Mouse (Mus musculus): ENCODE measurements at regions not wholly inside any gene's neighbourhood (a gene's known extent, or its start where the extent isn't known, plus 50 kb on each side); places are given as distances from the start of the nearest gene placed in this dataset.

GRCm38 (mm10) chr4:37566226-37566625, 614.7 kb upstream of the Lingo2 start:
- DNase-seq (ENCODE audit: extremely low spot score in 1 of 2, low spot score in 1 of 2): no peak

GRCm38 (mm10) chr4:37560209-37560608, 608.7 kb upstream of the Lingo2 start:
- DNase-seq (ENCODE audit: extremely low spot score in 1 of 2, low spot score in 1 of 2): no peak

GRCm38 (mm10) chr4:37546001-37546400, 594.5 kb upstream of the Lingo2 start:
- DNase-seq (ENCODE audit: extremely low spot score in 1 of 2, low spot score in 1 of 2): peak in 1 of 2 experiments; percentile 26

- DNase-seq (ENCODE audit: extremely low spot score in 1 of 2, low spot score in 1 of 2): no peak
Measured at GRCm38 (mm10) chr4:37507732-37508131, 556.2 kb upstream of the Lingo2 start.

Measured in layer of hippocampus, postnatal 25 days (tissue).